Mouse (Mus musculus): ENCODE data around the gene Pelo. TPM values are rescaled to one million over a fixed set of nuclear protein-coding genes. Genes with fewer than 3 reads are reported as not detected.

Gene Pelo
- polyA plus RNA-seq, 1 experiment from 2014 or later = 7.1 TPM

DNA sequence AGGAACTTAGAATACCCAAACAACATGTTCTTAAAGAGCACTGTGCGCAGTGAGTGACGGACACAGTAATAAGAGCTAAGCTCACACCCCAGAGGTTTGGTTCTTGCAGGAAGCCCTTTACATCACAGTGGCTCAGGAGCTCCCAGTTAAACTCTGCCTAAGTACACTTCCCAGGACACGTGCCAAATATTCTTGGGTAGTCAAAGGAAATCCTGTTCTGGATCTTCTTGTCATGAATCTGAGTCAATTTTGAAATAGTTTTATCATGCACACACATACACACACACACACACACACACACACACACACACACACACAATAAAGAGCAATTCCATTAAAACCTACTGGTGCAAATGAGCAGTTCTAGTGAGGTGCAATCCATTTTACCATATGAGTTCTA, 18.6 kb downstream of the Pelo start:
- no peaks in the 10 kb centered on the region for H3K36me3 ChIP-seq
- H3K9me3 ChIP-seq = no peaks in the 10 kb centered on the region
- H3K4me3 ChIP-seq = no peak overlapping the region
- H3K4me2 ChIP-seq = no peak overlapping the region
- ATAC-seq (ENCODE audit: insufficient number of reproducible peaks, insufficient read depth, low FRiP score, low TSS enrichment, low read depth) = no peak
- 80% methylated on average over 3 of the region's 3 CpGs for WGBS
- H3K4me1 ChIP-seq = no peaks in the 10 kb centered on the region
- no peaks in the 10 kb centered on the region for H3K27me3 ChIP-seq
- H3K27ac ChIP-seq = no peak overlapping the region
- H3K9ac ChIP-seq = no peak overlapping the region

DNA sequence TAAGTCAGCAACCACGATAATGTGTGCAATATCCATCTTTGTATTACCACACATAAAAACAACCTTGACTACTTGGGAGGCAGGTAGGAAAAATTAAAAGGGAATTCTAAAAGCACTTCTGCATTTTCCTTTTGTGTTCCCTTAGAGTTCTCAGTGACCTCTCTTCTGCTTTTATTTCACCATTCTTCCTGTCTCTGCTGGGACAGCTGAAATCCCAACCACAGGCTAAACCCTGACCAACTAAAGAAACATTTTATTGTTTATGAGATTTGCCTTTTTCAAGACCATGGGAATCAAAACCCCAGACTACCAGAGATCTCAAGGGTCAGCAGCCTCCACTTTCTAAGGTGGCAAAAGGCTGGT, 22.0 kb downstream of the Pelo start:
- 91% methylated on average over 1 of the region's 1 CpGs for WGBS
- no peak for ATAC-seq (ENCODE audit: insufficient number of reproducible peaks, insufficient read depth, low FRiP score, low TSS enrichment, low read depth)
- H3K4me2 ChIP-seq = no peak overlapping the region
- H3K9me3 ChIP-seq = no peaks in the 10 kb centered on the region
- H3K4me3 ChIP-seq = no peak overlapping the region
- no peak overlapping the region for H3K9ac ChIP-seq
- H3K4me1 ChIP-seq = no peaks in the 10 kb centered on the region
- H3K27ac ChIP-seq = no peak overlapping the region
- no peaks in the 10 kb centered on the region for H3K27me3 ChIP-seq
- H3K36me3 ChIP-seq = no peaks in the 10 kb centered on the region

DNA sequence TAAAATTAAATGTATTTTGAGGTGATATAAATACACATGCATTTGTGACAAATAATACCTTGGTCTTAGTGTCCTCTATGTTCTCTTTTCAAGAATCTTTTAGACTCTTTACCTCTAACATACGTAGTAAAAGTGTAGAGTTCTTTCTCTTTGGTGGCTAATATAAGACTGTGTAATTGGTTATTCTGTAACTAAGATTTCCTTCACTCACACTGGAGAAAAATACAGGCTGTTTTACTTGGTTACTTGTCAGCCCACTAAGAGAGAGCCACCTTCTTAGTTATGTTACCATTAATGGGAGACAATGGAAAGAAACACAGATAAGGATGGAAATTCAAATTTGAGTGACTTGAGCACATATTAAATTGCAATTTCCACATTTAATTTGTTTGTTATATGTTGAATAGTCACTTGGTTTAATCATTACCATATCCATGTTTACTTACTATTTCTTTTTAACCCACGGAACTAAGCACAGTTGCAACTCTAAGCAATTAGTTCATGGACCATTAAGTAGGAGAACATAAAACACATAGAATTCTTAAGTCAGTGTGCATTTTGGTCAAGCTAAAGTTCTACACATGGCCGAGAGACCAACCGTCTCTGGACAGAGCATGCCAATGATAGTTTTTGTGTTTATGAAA, 22.5 kb downstream of the Pelo start:
- no peak overlapping the region for H3K9ac ChIP-seq
- H3K4me3 ChIP-seq = no peak overlapping the region
- H3K4me1 ChIP-seq = no peaks in the 10 kb centered on the region
- no peaks in the 10 kb centered on the region for H3K27me3 ChIP-seq
- no peaks in the 10 kb centered on the region for H3K36me3 ChIP-seq
- WGBS = 85% methylated on average over 4 of the region's 4 CpGs
- no peaks in the 10 kb centered on the region for H3K9me3 ChIP-seq
- no peak overlapping the region for H3K4me2 ChIP-seq
- ATAC-seq (ENCODE audit: insufficient number of reproducible peaks, insufficient read depth, low FRiP score, low TSS enrichment, low read depth) = no peak
- H3K27ac ChIP-seq = no peak overlapping the region

GRCm38 (mm10) chr13:115057555-115057954, 32.4 kb downstream of the Pelo start:
- no peaks in the 10 kb centered on the region for H3K4me1 ChIP-seq
- H3K36me3 ChIP-seq = no peaks in the 10 kb centered on the region
- no peaks in the 10 kb centered on the region for H3K27me3 ChIP-seq
- H3K27ac ChIP-seq = no peak overlapping the region
- H3K9me3 ChIP-seq = no peaks in the 10 kb centered on the region
- WGBS = 79% methylated on average over 5 of the region's 5 CpGs
- no peak overlapping the region for H3K4me2 ChIP-seq
- H3K4me3 ChIP-seq = no peak overlapping the region
- H3K9ac ChIP-seq = no peak overlapping the region
- no peak for ATAC-seq (ENCODE audit: insufficient number of reproducible peaks, insufficient read depth, low FRiP score, low TSS enrichment, low read depth)

GRCm38 (mm10) chr13:115054783-115055182, 35.2 kb downstream of the Pelo start:
- Histone ChIP-seq H3K27me3 (no peaks in the 10 kb centered on the region), H3K9me3 (no peaks in the 10 kb centered on the region), H3K27ac (no peak overlapping the region), H3K4me1 (no peaks in the 10 kb centered on the region), H3K4me3 (no peak overlapping the region), H3K36me3 (no peaks in the 10 kb centered on the region), H3K4me2 (no peak overlapping the region), H3K9ac (no peak overlapping the region)
- WGBS = 54% methylated on average over 9 of the region's 9 CpGs
- ATAC-seq (ENCODE audit: insufficient number of reproducible peaks, insufficient read depth, low FRiP score, low TSS enrichment, low read depth) = no peak

- Histone ChIP-seq H3K27me3 (no peaks in the 10 kb centered on the region), H3K4me3 (no peak overlapping the region), H3K9ac (no peak overlapping the region), H3K27ac (no peak overlapping the region), H3K4me2 (no peak overlapping the region), H3K9me3 (no peaks in the 10 kb centered on the region), H3K4me1 (no peaks in the 10 kb centered on the region), H3K36me3 (no peaks in the 10 kb centered on the region)
- 82% methylated on average over 7 of the region's 7 CpGs for WGBS
- no peak for ATAC-seq (ENCODE audit: insufficient number of reproducible peaks, insufficient read depth, low FRiP score, low TSS enrichment, low read depth)
Measured at GRCm38 (mm10) chr13:115052568-115052967, 37.4 kb downstream of the Pelo start.

GRCm38 (mm10) chr13:115050660-115051559, 39.1 kb downstream of the Pelo start:
- Histone ChIP-seq H3K4me1 (no peaks in the 10 kb centered on the region), H3K4me3 (no peak overlapping the region), H3K9me3 (no peaks in the 10 kb centered on the region), H3K9ac (no peak overlapping the region), H3K27ac (no peak overlapping the region), H3K36me3 (no peaks in the 10 kb centered on the region), H3K4me2 (no peak overlapping the region), H3K27me3 (no peaks in the 10 kb centered on the region)
- ATAC-seq (ENCODE audit: insufficient number of reproducible peaks, insufficient read depth, low FRiP score, low TSS enrichment, low read depth) = no peak
- WGBS = 85% methylated on average over 13 of the region's 13 CpGs

- H3K9ac ChIP-seq = no peak overlapping the region
- H3K4me2 ChIP-seq = no peak overlapping the region
- no peak overlapping the region for H3K27ac ChIP-seq
- no peak for ATAC-seq (ENCODE audit: insufficient number of reproducible peaks, insufficient read depth, low FRiP score, low TSS enrichment, low read depth)
- no peaks in the 10 kb centered on the region for H3K27me3 ChIP-seq
- no peak overlapping the region for H3K4me3 ChIP-seq
- H3K4me1 ChIP-seq = no peaks in the 10 kb centered on the region
- H3K9me3 ChIP-seq = no peaks in the 10 kb centered on the region
- 62% methylated on average over 2 of the region's 2 CpGs for WGBS
- H3K36me3 ChIP-seq = no peaks in the 10 kb centered on the region
Measured at GRCm38 (mm10) chr13:115042652-115043051, 47.3 kb downstream of the Pelo start.

Other genes starting within 250 kb of the Pelo start
- 2.5 and 3.0 TPM in 2 replicates for gene Itga2, start 158.1 kb downstream of the Pelo start, polyA plus RNA-seq (2015; fragmentation: Nextera tagmentation; extraction: Ambion mirVana)
- 2.6 and 3.4 TPM in 2 replicates for gene Gm49395, start 11.7 kb upstream of the Pelo start, polyA plus RNA-seq (2015; fragmentation: Nextera tagmentation; extraction: Ambion mirVana)
- 3.6 TPM in 2 replicates for gene Itga1, start 11.8 kb upstream of the Pelo start, polyA plus RNA-seq (2015; fragmentation: Nextera tagmentation; extraction: Ambion mirVana)